Mouse (Mus musculus) megakaryocyte, embryonic 14.5 days (primary cell): ENCODE measurements at regions not wholly inside any gene's neighbourhood (a gene's known extent, or its start where the extent isn't known, plus 50 kb on each side); places are given as distances from the start of the nearest gene placed in this dataset.

Source experiments
- FLI1 ChIP-seq: IDR thresholded peaks from 2 replicates; pipeline ENCODE4 v1.6.1; 2012; ENCODE audit warnings: low read length, inconsistent platforms, mixed read lengths
- GATA1 ChIP-seq: IDR thresholded peaks from 3 replicates; pipeline ENCODE4 v1.6.1; 2012; ENCODE audit warnings: mixed read lengths, low read length, inconsistent platforms, borderline replicate concordance

DNA sequence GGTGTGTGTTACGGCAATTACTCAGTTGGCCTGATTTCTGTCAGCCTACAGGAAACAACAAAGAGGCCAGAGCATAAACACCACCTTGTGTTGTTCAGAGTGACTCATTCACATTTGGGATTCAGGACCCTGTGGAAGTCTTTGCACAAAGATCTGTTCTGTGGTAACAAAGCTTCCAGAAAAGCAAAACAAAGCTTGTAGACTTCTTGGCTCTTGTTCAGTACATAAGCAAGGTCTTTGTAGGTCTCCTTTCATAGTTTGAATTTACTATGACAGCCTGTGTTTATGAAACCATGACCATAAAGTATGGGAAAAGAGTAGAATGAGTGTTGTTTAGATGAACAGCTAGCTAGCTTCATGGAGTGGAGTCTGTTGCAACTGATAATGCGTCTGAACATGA is 461.9 kb downstream of the Ofcc1 start:
- TF ChIP-seq GATA1 (no peak), FLI1 (no peak)
